Mouse (Mus musculus): ENCODE results near the gene Galnt2.

The Galnt2 gene

GRCm38 (mm10) chr8:124234496-124234895, 3.3 kb downstream of the Galnt2 start:
- in situ Hi-C loops (cut with MboI, MseI), result no loop called here

- in situ Hi-C loops (cut with MboI, MseI), result no loop called here
These were observed 4.3 kb downstream of the Galnt2 start for GRCm38 (mm10) chr8:124235536-124235935.

- in situ Hi-C loops (cut with MboI, MseI), result no loop called here
These were observed 8.2 kb downstream of the Galnt2 start for GRCm38 (mm10) chr8:124239350-124239749.

GRCm38 (mm10) chr8:124240932-124241331, 9.7 kb downstream of the Galnt2 start:
- in situ Hi-C loops (cut with MboI, MseI), result no loop called here

- in situ Hi-C loops (cut with MboI, MseI), result no loop called here
These were observed 11.0 kb downstream of the Galnt2 start for GRCm38 (mm10) chr8:124242208-124242607.

- in situ Hi-C loops (cut with MboI, MseI), result no loop called here
These were observed 11.7 kb downstream of the Galnt2 start for GRCm38 (mm10) chr8:124242913-124243312.

- in situ Hi-C loops (cut with MboI, MseI), result no loop called here
These were observed 16.4 kb downstream of the Galnt2 start for GRCm38 (mm10) chr8:124247581-124247980.

GRCm38 (mm10) chr8:124248688-124249087, 17.5 kb downstream of the Galnt2 start:
- in situ Hi-C loops (cut with MboI, MseI), result no loop called here

- in situ Hi-C loops (cut with MboI, MseI), result no loop called here
These were observed 19.1 kb downstream of the Galnt2 start for GRCm38 (mm10) chr8:124250255-124250654.

- in situ Hi-C loops (cut with MboI, MseI), result no loop called here
These were observed 19.6 kb downstream of the Galnt2 start for GRCm38 (mm10) chr8:124250785-124251184.

- in situ Hi-C loops (cut with MboI, MseI), result no loop called here
These were observed 21.4 kb downstream of the Galnt2 start for GRCm38 (mm10) chr8:124252533-124252950.

GRCm38 (mm10) chr8:124253939-124254338, 22.7 kb downstream of the Galnt2 start:
- in situ Hi-C loops (cut with MboI, MseI), result no loop called here

GRCm38 (mm10) chr8:124256841-124257240, 25.6 kb downstream of the Galnt2 start:
- in situ Hi-C loops (cut with MboI, MseI), result no loop called here

GRCm38 (mm10) chr8:124257363-124257762, 26.2 kb downstream of the Galnt2 start:
- in situ Hi-C loops (cut with MboI, MseI), result no loop called here

- in situ Hi-C loops (cut with MboI, MseI), result no loop called here
These were observed 28.0 kb downstream of the Galnt2 start for GRCm38 (mm10) chr8:124259146-124259545.

GRCm38 (mm10) chr8:124259925-124260324, 28.7 kb downstream of the Galnt2 start:
- in situ Hi-C loops (cut with MboI, MseI), result no loop called here

GRCm38 (mm10) chr8:124260371-124260770, 29.2 kb downstream of the Galnt2 start:
- in situ Hi-C loops (cut with MboI, MseI), result no loop called here

- in situ Hi-C loops (cut with MboI, MseI), result no loop called here
These were observed 31.9 kb downstream of the Galnt2 start for GRCm38 (mm10) chr8:124263058-124263457.

- in situ Hi-C loops (cut with MboI, MseI), result no loop called here
These were observed 32.8 kb downstream of the Galnt2 start for GRCm38 (mm10) chr8:124264032-124264431.

- in situ Hi-C loops (cut with MboI, MseI), result no loop called here
These were observed 33.5 kb downstream of the Galnt2 start for GRCm38 (mm10) chr8:124264671-124265070.

GRCm38 (mm10) chr8:124265130-124265529, 33.9 kb downstream of the Galnt2 start:
- in situ Hi-C loops (cut with MboI, MseI), result no loop called here

- in situ Hi-C loops (cut with MboI, MseI), result no loop called here
These were observed 34.6 kb downstream of the Galnt2 start for GRCm38 (mm10) chr8:124265798-124266197.

- in situ Hi-C loops (cut with MboI, MseI), result no loop called here
These were observed 36.0 kb downstream of the Galnt2 start for GRCm38 (mm10) chr8:124267206-124267605.

- in situ Hi-C loops (cut with MboI, MseI), result no loop called here
These were observed 39.3 kb downstream of the Galnt2 start for GRCm38 (mm10) chr8:124270504-124270903.

Measured in regulatory T cell (primary cell).